Mouse (Mus musculus): Measurements from ENCODE around the gene Aes. TPM values are rescaled to one million over a fixed set of nuclear protein-coding genes. Genes with fewer than 3 reads are reported as not detected.

Gene Aes
- polyA plus RNA-seq, 1 experiment from 2014 or later: 325 TPM

DNA sequence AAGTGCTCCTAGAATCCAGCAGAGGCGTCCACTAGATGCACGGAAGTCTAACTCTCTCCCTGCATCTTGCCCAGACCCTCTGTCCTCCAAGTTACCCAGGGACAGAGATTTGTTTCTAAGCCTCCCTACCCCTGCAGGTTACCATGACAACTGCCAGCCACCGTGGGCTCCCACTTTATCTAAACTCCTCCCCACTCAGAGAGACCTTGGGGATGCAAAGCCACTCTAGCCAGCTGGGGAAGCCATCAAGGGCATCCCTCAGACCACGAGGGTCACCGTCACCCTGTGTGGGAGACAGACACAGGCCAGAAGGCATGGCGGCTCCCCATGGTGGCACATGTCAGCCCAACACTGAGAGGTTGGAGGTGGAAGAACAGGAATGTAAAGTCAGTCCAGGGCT lies 24.1 kb downstream of the Aes start:
- H3K27ac ChIP-seq (ENCODE audit: low read depth, low read length): no peak overlapping the region
- H3K4me1 ChIP-seq (ENCODE audit: control insufficient read depth, insufficient read depth, low read length): peaks cover 4% of the 10 kb centered on the region
- H3K27me3 ChIP-seq (ENCODE audit: control insufficient read depth, insufficient read depth, low read length): peaks cover 19% of the 10 kb centered on the region; the same call in 1 of the 2 replicates
- no peak for DNase-seq (ENCODE audit: low spot score, missing footprints)
- no peak overlapping the region for H3K9ac ChIP-seq (ENCODE audit: low read length)
- 35% methylated on average over 6 of the region's 6 CpGs for WGBS
- no peaks in the 10 kb centered on the region for H3K36me3 ChIP-seq (ENCODE audit: control insufficient read depth, insufficient read depth, low read length)
- H3K4me3 ChIP-seq (ENCODE audit: low read depth, low read length): no peak overlapping the region
- no peak overlapping the region for H3K4me2 ChIP-seq
- H3K9me3 ChIP-seq (ENCODE audit: control insufficient read depth, low read length): no peaks in the 10 kb centered on the region
- ATAC-seq (ENCODE audit: low FRiP score): no peak

DNA sequence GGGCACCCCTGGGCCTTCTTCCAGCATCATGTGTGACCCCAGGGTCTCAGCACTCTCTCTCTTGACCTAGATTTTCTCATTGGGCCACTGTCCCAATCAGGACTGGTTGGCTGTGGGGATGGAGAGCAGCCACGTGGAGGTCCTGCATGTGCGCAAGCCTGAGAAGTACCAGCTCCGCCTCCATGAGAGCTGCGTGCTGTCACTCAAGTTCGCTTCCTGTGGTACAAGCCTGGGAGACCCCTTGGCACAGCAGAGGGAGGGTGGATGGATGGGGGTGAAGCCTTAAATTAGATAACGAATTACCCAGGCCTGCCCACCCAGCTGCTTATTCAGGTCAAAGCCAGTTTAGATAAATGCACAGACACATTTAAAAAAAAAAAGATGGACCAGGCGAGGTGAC lies 29.5 kb downstream of the Aes start:
- WGBS: 82% methylated on average over 7 of the region's 7 CpGs
- H3K27ac ChIP-seq (ENCODE audit: low read depth, low read length): no peak overlapping the region
- no peaks in the 10 kb centered on the region for H3K9me3 ChIP-seq (ENCODE audit: control insufficient read depth, low read length)
- H3K27me3 ChIP-seq (ENCODE audit: control insufficient read depth, insufficient read depth, low read length): peaks cover 7% of the 10 kb centered on the region; the same call in 1 of the 2 replicates
- H3K4me2 ChIP-seq: no peak overlapping the region
- DNase-seq (ENCODE audit: low spot score, missing footprints): no peak
- no peaks in the 10 kb centered on the region for H3K4me1 ChIP-seq (ENCODE audit: control insufficient read depth, insufficient read depth, low read length)
- no peaks in the 10 kb centered on the region for H3K36me3 ChIP-seq (ENCODE audit: control insufficient read depth, insufficient read depth, low read length)
- H3K9ac ChIP-seq (ENCODE audit: low read length): no peak overlapping the region
- ATAC-seq (ENCODE audit: low FRiP score): no peak
- H3K4me3 ChIP-seq (ENCODE audit: low read depth, low read length): no peak overlapping the region

DNA sequence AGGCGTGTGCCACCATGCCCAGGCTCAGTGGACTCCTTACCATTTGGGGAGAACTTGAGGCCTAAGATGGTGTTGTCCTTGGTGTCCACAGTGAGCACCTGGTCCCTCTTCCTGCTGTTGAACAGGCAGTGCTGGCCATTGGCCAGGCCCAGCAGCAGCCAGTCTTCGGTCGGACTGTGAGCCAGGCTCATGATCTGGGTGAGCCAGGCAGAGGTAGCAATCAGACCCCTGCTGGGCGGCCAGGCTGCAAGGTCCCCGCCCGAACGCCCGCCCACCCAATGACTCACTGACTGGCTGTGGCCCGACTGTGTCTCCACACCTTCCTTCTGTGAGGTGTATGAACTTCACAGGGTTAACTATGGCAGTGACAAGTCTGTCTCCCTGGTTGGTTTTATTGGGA lies 32.6 kb downstream of the Aes start:
- no peak for DNase-seq (ENCODE audit: low spot score, missing footprints)
- Histone ChIP-seq H3K4me3 (ENCODE audit: low read depth, low read length) (no peak overlapping the region), H3K4me1 (ENCODE audit: control insufficient read depth, insufficient read depth, low read length) (peaks cover 15% of the 10 kb centered on the region), H3K36me3 (ENCODE audit: control insufficient read depth, insufficient read depth, low read length) (no peaks in the 10 kb centered on the region), H3K27me3 (ENCODE audit: control insufficient read depth, insufficient read depth, low read length) (peaks cover 28% of the 10 kb centered on the region), H3K4me2 (no peak overlapping the region), H3K9me3 (ENCODE audit: control insufficient read depth, low read length) (no peaks in the 10 kb centered on the region), H3K27ac (ENCODE audit: low read depth, low read length) (no peak overlapping the region), H3K9ac (ENCODE audit: low read length) (no peak overlapping the region)
- ATAC-seq (ENCODE audit: low FRiP score): no peak
- 76% methylated on average over 9 of the region's 9 CpGs for WGBS

DNA sequence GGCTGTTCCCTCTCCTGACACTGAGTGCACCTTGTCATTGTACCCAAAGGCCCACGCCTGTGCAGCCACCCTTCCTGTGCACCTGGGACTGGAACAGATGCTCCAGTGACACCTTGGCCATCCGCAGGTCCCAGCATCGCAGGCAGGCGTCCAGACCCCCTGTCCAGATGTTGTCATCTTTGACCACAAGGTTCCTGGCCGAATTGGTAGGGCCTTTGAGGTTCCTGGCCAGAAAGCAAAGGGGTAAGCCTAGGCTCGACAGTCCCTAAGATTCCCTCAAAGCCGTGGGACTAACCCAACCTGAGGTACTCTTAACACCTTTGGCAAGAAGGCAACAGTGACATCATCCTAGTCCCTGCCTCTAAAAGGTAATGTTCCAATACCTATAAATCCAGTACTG lies 33.3 kb downstream of the Aes start:
- Histone ChIP-seq H3K27me3 (ENCODE audit: control insufficient read depth, insufficient read depth, low read length) (peaks cover 30% of the 10 kb centered on the region), H3K4me2 (no peak overlapping the region), H3K4me1 (ENCODE audit: control insufficient read depth, insufficient read depth, low read length) (peaks cover 20% of the 10 kb centered on the region), H3K36me3 (ENCODE audit: control insufficient read depth, insufficient read depth, low read length) (no peaks in the 10 kb centered on the region), H3K9ac (ENCODE audit: low read length) (no peak overlapping the region), H3K4me3 (ENCODE audit: low read depth, low read length) (no peak overlapping the region), H3K27ac (ENCODE audit: low read depth, low read length) (no peak overlapping the region), H3K9me3 (ENCODE audit: control insufficient read depth, low read length) (no peaks in the 10 kb centered on the region)
- DNase-seq (ENCODE audit: low spot score, missing footprints) (no peak), ATAC-seq (ENCODE audit: low FRiP score) (no peak)
- WGBS: 80% methylated on average over 7 of the region's 7 CpGs

DNA sequence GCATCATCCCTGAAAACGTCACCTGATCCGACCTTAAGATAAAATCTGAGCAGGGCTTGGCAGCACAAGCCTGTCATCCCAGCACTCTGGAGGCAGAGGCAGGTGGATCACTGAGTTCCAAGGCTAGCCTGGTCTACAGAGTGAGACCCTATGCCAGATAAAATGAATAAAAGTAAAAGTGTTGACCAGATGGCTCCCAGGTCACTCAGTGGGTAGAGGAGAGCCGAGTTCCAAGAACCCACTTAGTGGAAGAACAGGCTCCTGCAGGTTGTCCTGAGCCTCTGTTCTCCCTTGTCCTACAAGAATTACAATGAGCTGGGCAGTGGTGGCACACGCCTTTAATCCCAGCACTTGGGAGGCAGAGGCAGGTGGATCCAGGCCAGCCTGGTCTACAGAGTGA lies 33.9 kb downstream of the Aes start:
- Histone ChIP-seq H3K36me3 (ENCODE audit: control insufficient read depth, insufficient read depth, low read length) (no peaks in the 10 kb centered on the region), H3K4me1 (ENCODE audit: control insufficient read depth, insufficient read depth, low read length) (peaks cover 20% of the 10 kb centered on the region), H3K27ac (ENCODE audit: low read depth, low read length) (no peak overlapping the region), H3K9me3 (ENCODE audit: control insufficient read depth, low read length) (no peaks in the 10 kb centered on the region), H3K4me2 (no peak overlapping the region), H3K4me3 (ENCODE audit: low read depth, low read length) (no peak overlapping the region), H3K27me3 (ENCODE audit: control insufficient read depth, insufficient read depth, low read length) (peaks cover 35% of the 10 kb centered on the region), H3K9ac (ENCODE audit: low read length) (no peak overlapping the region)
- no peak for DNase-seq (ENCODE audit: low spot score, missing footprints)
- ATAC-seq (ENCODE audit: low FRiP score): no peak
- WGBS: 59% methylated on average over 4 of the region's 4 CpGs

DNA sequence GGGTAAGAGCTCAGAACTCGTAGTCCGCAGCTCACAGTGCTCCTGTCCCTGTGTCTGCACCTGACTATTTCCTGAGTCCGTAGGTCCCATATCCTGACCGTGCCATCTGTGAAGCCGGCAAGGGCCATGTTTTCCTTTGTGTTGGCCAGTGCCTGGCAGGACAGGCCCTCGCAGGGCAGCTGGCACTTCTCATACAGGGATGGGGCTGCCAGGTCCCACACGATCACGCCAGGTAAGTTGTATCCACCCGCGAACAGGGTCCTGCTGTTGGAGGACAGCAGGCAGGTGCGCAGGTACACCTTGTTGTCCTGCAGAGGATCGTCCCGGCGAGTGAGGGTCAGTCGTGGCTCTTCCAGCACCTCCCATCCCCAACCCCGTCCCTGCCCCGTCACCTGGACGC lies 34.6 kb downstream of the Aes start:
- peaks cover 20% of the 10 kb centered on the region for H3K4me1 ChIP-seq (ENCODE audit: control insufficient read depth, insufficient read depth, low read length)
- H3K9me3 ChIP-seq (ENCODE audit: control insufficient read depth, low read length): no peaks in the 10 kb centered on the region
- no peak overlapping the region for H3K27ac ChIP-seq (ENCODE audit: low read depth, low read length)
- peaks cover 41% of the 10 kb centered on the region for H3K27me3 ChIP-seq (ENCODE audit: control insufficient read depth, insufficient read depth, low read length)
- WGBS: 81% methylated on average over 18 of the region's 18 CpGs
- no peak for ATAC-seq (ENCODE audit: low FRiP score)
- H3K4me2 ChIP-seq: no peak overlapping the region
- no peaks in the 10 kb centered on the region for H3K36me3 ChIP-seq (ENCODE audit: control insufficient read depth, insufficient read depth, low read length)
- no peak for DNase-seq (ENCODE audit: low spot score, missing footprints)
- H3K9ac ChIP-seq (ENCODE audit: low read length): no peak overlapping the region
- H3K4me3 ChIP-seq (ENCODE audit: low read depth, low read length): no peak overlapping the region

DNA sequence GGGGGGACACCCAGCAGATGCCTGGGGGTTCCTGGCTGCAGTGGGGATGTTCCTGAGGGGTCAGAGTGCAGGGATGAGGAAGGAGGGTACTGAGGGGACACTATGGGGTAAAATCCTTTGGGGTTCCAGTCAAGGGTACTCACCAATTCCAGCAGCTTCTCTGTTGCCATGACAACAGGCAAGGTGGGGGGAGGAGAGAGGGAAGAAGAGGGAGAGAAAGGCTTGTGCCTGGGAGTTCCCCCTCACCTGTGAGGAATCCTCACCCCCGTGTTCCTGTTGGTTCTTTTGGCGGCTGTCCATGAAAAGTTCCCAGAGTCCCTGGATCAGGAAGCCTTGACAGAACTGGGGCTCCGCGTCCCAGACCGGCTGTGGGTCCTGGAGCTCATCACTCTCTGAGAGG lies 36.3 kb downstream of the Aes start:
- H3K36me3 ChIP-seq (ENCODE audit: control insufficient read depth, insufficient read depth, low read length): no peaks in the 10 kb centered on the region
- no peak overlapping the region for H3K27ac ChIP-seq (ENCODE audit: low read depth, low read length)
- DNase-seq (ENCODE audit: low spot score, missing footprints): no peak
- no peaks in the 10 kb centered on the region for H3K9me3 ChIP-seq (ENCODE audit: control insufficient read depth, low read length)
- no peak overlapping the region for H3K4me3 ChIP-seq (ENCODE audit: low read depth, low read length)
- H3K4me2 ChIP-seq: no peak overlapping the region
- H3K4me1 ChIP-seq (ENCODE audit: control insufficient read depth, insufficient read depth, low read length): peaks cover 22% of the 10 kb centered on the region
- no peak for ATAC-seq (ENCODE audit: low FRiP score)
- 46% methylated on average over 5 of the region's 5 CpGs for WGBS
- no peak overlapping the region for H3K9ac ChIP-seq (ENCODE audit: low read length)
- peaks cover 50% of the 10 kb centered on the region for H3K27me3 ChIP-seq (ENCODE audit: control insufficient read depth, insufficient read depth, low read length)

DNA sequence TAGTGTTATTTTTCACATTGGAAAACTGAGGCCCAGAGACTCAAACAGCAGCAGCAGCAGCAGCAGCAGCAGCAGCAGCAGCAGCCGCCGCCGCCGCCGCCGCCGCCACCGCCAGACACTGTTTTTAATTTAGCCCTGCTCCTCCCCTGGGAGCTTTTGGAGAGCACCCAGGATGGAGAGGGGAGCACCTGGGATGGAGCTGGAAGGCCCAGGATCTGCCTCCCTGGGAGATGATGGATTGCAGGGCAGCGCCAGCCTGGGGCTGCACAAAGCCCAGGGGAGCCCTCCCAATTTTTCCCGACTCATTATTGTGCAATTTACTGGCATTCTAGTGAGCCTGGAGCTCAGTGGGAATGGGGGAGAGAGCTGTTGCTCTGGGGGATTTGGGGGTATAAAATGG lies 37.3 kb downstream of the Aes start:
- H3K4me2 ChIP-seq: peak overlapping the region; percentile 28
- H3K4me1 ChIP-seq (ENCODE audit: control insufficient read depth, insufficient read depth, low read length): peaks cover 31% of the 10 kb centered on the region
- peak overlapping the region; percentile 11; the same call in 1 of the 2 replicates for H3K4me3 ChIP-seq (ENCODE audit: low read depth, low read length)
- no peaks in the 10 kb centered on the region for H3K9me3 ChIP-seq (ENCODE audit: control insufficient read depth, low read length)
- H3K36me3 ChIP-seq (ENCODE audit: control insufficient read depth, insufficient read depth, low read length): no peaks in the 10 kb centered on the region
- peaks cover 55% of the 10 kb centered on the region for H3K27me3 ChIP-seq (ENCODE audit: control insufficient read depth, insufficient read depth, low read length)
- no peak overlapping the region for H3K27ac ChIP-seq (ENCODE audit: low read depth, low read length)
- ATAC-seq (ENCODE audit: low FRiP score) (no peak), DNase-seq (ENCODE audit: low spot score, missing footprints) (no peak)
- WGBS: under 1% methylated on average over 10 of the region's 10 CpGs
- peak overlapping the region; percentile 32 for H3K9ac ChIP-seq (ENCODE audit: low read length)

DNA sequence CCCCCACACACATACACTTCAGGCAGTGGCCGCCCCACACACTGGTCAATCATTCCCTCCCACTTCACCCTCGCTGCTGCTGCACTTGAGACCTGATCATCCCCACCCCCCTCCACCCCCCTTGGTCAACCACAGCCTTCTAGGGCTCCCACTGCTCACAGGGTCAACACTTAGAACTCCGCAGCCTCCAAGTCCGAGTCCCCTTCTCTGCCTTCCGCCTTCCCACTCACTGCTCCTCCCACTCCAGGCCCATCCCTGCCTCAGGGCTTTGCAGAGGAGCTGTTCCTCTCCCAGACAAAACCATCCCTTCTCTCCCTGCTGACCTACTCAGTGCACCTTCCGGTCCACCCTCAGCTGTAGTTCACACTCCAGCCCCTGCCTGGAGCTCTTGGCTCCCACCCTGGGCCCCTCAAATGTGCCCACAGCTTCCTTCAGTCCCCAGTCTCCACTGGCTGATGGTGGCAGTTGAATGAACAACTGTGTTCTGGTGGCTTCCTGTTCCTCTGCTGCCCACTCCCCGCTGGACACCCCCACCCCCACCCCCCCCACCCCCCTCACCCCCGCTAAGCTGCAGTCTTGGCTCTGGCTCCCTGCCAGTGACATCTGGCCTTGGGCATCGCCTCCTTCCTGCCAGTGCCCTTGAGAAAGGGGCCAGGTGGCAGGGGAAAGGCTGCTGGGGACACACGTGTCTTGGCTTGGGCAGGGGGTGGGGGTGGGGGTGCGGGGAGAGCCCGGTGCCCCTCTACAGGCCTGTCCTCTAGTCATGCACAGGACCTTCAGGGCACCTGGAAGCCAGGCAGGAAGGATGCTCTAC lies 38.1 kb downstream of the Aes start:
- H3K36me3 ChIP-seq (ENCODE audit: control insufficient read depth, insufficient read depth, low read length): no peaks in the 10 kb centered on the region
- H3K4me3 ChIP-seq (ENCODE audit: low read depth, low read length): no peak overlapping the region
- 13% methylated on average over 12 of the region's 12 CpGs for WGBS
- no peak overlapping the region for H3K27ac ChIP-seq (ENCODE audit: low read depth, low read length)
- DNase-seq (ENCODE audit: low spot score, missing footprints): no peak
- peaks cover 33% of the 10 kb centered on the region for H3K4me1 ChIP-seq (ENCODE audit: control insufficient read depth, insufficient read depth, low read length)
- no peaks in the 10 kb centered on the region for H3K9me3 ChIP-seq (ENCODE audit: control insufficient read depth, low read length)
- peaks cover 59% of the 10 kb centered on the region for H3K27me3 ChIP-seq (ENCODE audit: control insufficient read depth, insufficient read depth, low read length)
- ATAC-seq (ENCODE audit: low FRiP score): no peak
- peak overlapping the region; percentile 28 for H3K4me2 ChIP-seq
- H3K9ac ChIP-seq (ENCODE audit: low read length): peak overlapping the region; percentile 32; the same call in 1 of the 2 replicates

Data from midbrain, embryonic 11.5 days (tissue).